ENCODE assay signal across 9 mouse cellular contexts in genomic region chr4:149273128-149273527, GRCm38 (mm10). TPM values are rescaled to one million over a fixed set of nuclear protein-coding genes. Genes with fewer than 3 reads are reported as not detected.
A peak's percentile ranks its signal among the peaks of the same experiment; 100 is the strongest.
DNase-seq lines count a peak whose midpoint lies in the region; ATAC-seq and TF ChIP-seq lines count a peak whose summit lies in the region.
"Had no signal": no experiment of that assay in that cellular context is flagged by ENCODE, and none has a peak within 500 bp of the region (broad histone marks: within the 10 kb centered on the region; RNA-seq: fewer than 3 reads in every experiment).

No protein-coding gene starts in this region.

- no peak for TF ChIP-seq EP300 in heart, postnatal 0 days (IDR thresholded peaks at IDR 0.05; ENCODE audit: low read depth)

- H3K27me3 ChIP-seq in heart, postnatal 0 days (ENCODE audit: control insufficient read depth, insufficient read depth, low read length) = no peaks in the 10 kb centered on the region
- H3K27me3 ChIP-seq in heart, embryonic 11.5 days (ENCODE audit: control insufficient read depth, insufficient read depth, low read length) = no peaks in the 10 kb centered on the region

- peaks cover 5% of the 10 kb centered on the region; the same call in 1 of the 2 replicates for H3K4me1 ChIP-seq in heart, postnatal 0 days (ENCODE audit: control insufficient read depth, insufficient read depth)
- H3K4me1 ChIP-seq in heart, embryonic 11.5 days (ENCODE audit: control insufficient read depth, insufficient read depth, low read length) = no peaks in the 10 kb centered on the region
- H3K4me1 ChIP-seq: limb, embryonic 10.5 days had no signal

- H3K9me3 ChIP-seq in heart, postnatal 0 days (replicated peaks; ENCODE audit: control insufficient read depth, low read length) = no peaks in the 10 kb centered on the region
- H3K9me3 ChIP-seq in heart, embryonic 11.5 days (replicated peaks; ENCODE audit: control insufficient read depth, low read length) = 0 out of 2 replicates have a peak, but pooled peaks cover 2% of the 10 kb centered on the region
- H3K9me3 ChIP-seq: limb, embryonic 10.5 days had no signal

- 93% methylated on average over 1 of the region's 1 CpGs for WGBS in heart, postnatal 0 days
- WGBS in heart, embryonic 11.5 days (ENCODE audit: insufficient replicate concordance) = 89% methylated on average over 1 of the region's 1 CpGs

- no peak for ATAC-seq in heart, postnatal 0 days (ENCODE audit: insufficient read depth, low read depth)
- no peak for ATAC-seq in heart, embryonic 11.5 days (replicated peaks; ENCODE audit: insufficient number of reproducible peaks, low FRiP score, low TSS enrichment)

- no peak overlapping the region for H3K9ac ChIP-seq in heart, postnatal 0 days (replicated peaks; ENCODE audit: low read depth, low read length)
- H3K9ac ChIP-seq in heart, embryonic 11.5 days (ENCODE audit: low read depth, low read length) = no peak overlapping the region

- H3K4me2 ChIP-seq in heart, postnatal 0 days (ENCODE audit: low read depth, low read length) = no peak overlapping the region
- no peak overlapping the region for H3K4me2 ChIP-seq in heart, embryonic 11.5 days

- no peak overlapping the region for H3K27ac ChIP-seq in heart, postnatal 0 days (ENCODE audit: low read depth)
- no peak overlapping the region for H3K27ac ChIP-seq in heart, embryonic 11.5 days (ENCODE audit: low read depth, low read length)
- H3K27ac ChIP-seq: limb, embryonic 10.5 days had no signal

- no peak overlapping the region for H3K4me3 ChIP-seq in heart, postnatal 0 days (ENCODE audit: low read depth, low read length)
- no peak overlapping the region for H3K4me3 ChIP-seq in heart, embryonic 11.5 days (ENCODE audit: low read depth, low read length)
- H3K4me3 ChIP-seq: erythroblast, embryonic 14.5 days; limb, embryonic 10.5 days had no signal

- peaks cover 55% of the 10 kb centered on the region for H3K36me3 ChIP-seq in heart, postnatal 0 days (replicated peaks; ENCODE audit: control insufficient read depth, insufficient read depth, low read length)
- peaks cover 27% of the 10 kb centered on the region for H3K36me3 ChIP-seq in heart, embryonic 11.5 days (ENCODE audit: control insufficient read depth, insufficient read depth, low read length)

- TF ChIP-seq CTCF in heart, postnatal 0 days (IDR thresholded peaks at IDR 0.05; ENCODE audit: low read depth) = peak; percentile 63

- DNase-seq in heart, postnatal 0 days (ENCODE audit: low spot score) = peak; percentile 32
- DNase-seq in lung, postnatal 36 days = peak; percentile 39
- DNase-seq in lung, postnatal 14 days = no peak
- DNase-seq in R1 (ENCODE audit: low read depth, low spot score) = peak; percentile 61
- DNase-seq in retina, postnatal 7 days (ENCODE audit: low read depth, low spot score) = peak; percentile 36
- no peak for DNase-seq in heart, adult 9 months (ENCODE audit: low spot score in 2 of 2)

RNA-seq across cellular contexts. Expression of gene Kif1b, which starts 34.4 kb away (rescaled TPM):
- 62.9 and 63.3 TPM in 2 replicates for total RNA-seq in heart, postnatal 0 days (2014; rRNA removed; ENCODE audit: low replicate concordance)
- polyA plus RNA-seq in heart, postnatal 0 days (2015; fragmentation: Nextera tagmentation; extraction: Ambion mirVana) = 44.2 and 45.0 TPM in 2 replicates
- polyA plus RNA-seq in heart, embryonic 11.5 days (2014; fragmentation: Nextera tagmentation; extraction: Ambion mirVana) = 47.8 and 49.6 TPM in 2 replicates
- polyA plus RNA-seq: erythroblast, embryonic 14.5 days had no signal

Comparison
In these comparisons a context has a peak if more than half of its experiments do, and no peak if none do; other contexts are left out.
1. DNase-seq: peak in heart, postnatal 0 days (single experiment), lung, postnatal 36 days (single experiment), R1 (single experiment) and retina, postnatal 7 days (single experiment); none in lung, postnatal 14 days (single experiment) and heart, adult 9 months (0 of 2).